Mouse (Mus musculus) hindbrain, embryonic 13.5 days (tissue): ENCODE results near the gene Il11ra1. TPM values are rescaled to one million over a fixed set of nuclear protein-coding genes. Genes with fewer than 3 reads are reported as not detected.
A peak's percentile ranks its signal among the peaks of the same experiment; 100 is the strongest.
"Not testable (repeated sequence)": the region's sequence is repeated elsewhere in the genome, so short reads cannot be mapped to it uniquely, and the experiment has no call there.

Source experiments
- ATAC-seq: fragments of 200-750 bp; cut with Nextera tagmentation; 2 replicates; pipeline ENCODE4 v1.8.0; 2017; ENCODE audit warnings: moderate TSS enrichment; ENCODE audit not compliant: low FRiP score
- H3K27ac ChIP-seq: fragments of 300-500 bp; sonication (generic); 2 replicates; pipeline ENCODE4 v1.5.1; 2015; ENCODE audit warnings: inconsistent platforms, mild to moderate bottlenecking, moderate library complexity
- H3K27me3 ChIP-seq: fragments of 300-500 bp; sonication (generic); 2 replicates; pipeline ENCODE4 v1.6.1; 2015; ENCODE audit warnings: mild to moderate bottlenecking, inconsistent platforms
- H3K36me3 ChIP-seq: fragments of 300-500 bp; sonication (generic); 2 replicates; pipeline ENCODE4 v1.6.1; 2015; ENCODE audit warnings: mild to moderate bottlenecking, inconsistent platforms
- H3K4me1 ChIP-seq: fragments of 300-500 bp; sonication (generic); replicated peaks from 2 replicates; pipeline ENCODE4 v1.6.1; 2015; ENCODE audit warnings: inconsistent platforms
- H3K4me2 ChIP-seq: fragments of 300-500 bp; sonication (generic); 2 replicates; pipeline ENCODE4 v1.6.1; 2015; ENCODE audit warnings: inconsistent platforms, mild to moderate bottlenecking, moderate library complexity
- H3K4me3 ChIP-seq: fragments of 300-500 bp; sonication (generic); 2 replicates; pipeline ENCODE4 v1.5.1; 2015; ENCODE audit warnings: mild to moderate bottlenecking, inconsistent platforms
- H3K9ac ChIP-seq: fragments of 300-500 bp; sonication (generic); 2 replicates; pipeline ENCODE4 v1.6.1; 2015; ENCODE audit warnings: mild to moderate bottlenecking, inconsistent platforms
- H3K9me3 ChIP-seq: fragments of 300-500 bp; sonication (generic); 2 replicates; pipeline ENCODE4 v1.6.1; 2016; ENCODE audit warnings: inconsistent platforms
- whole genome bisulfite sequencing: fragments of 180-500 bp; shearing (Covaris S2); methylation state at CpG from one replicate; pipeline ENCODE4 v1.1.7; 2015; 5-methylcytosine and 5-hydroxymethylcytosine counted together
- polyA plus RNA-seq: library from polyadenylated mRNA; unstranded; fragments of >200 nt; fragmentation: Nextera tagmentation; extraction: Ambion mirVana; gene quantifications from 2 replicates; pipeline ENCODE4 v1.2.1, GENCODE M21; 2015

Il11ra1 gene
- 47.6 and 48.5 TPM in 2 replicates for polyA plus RNA-seq

GRCm38 (mm10) chr4:41699783-41700182 lies at the start of gene Il11ra1:
TSS of gene Il11ra1 (plus strand) at chr4:41699989.
- ATAC-seq, H3K4me1 ChIP-seq, H3K27ac ChIP-seq, H3K4me3 ChIP-seq, H3K9ac ChIP-seq, H3K27me3 ChIP-seq, H3K9me3 ChIP-seq, H3K36me3 ChIP-seq: not testable (repeated sequence)
- WGBS = 83% methylated on average over 10 of the region's 10 CpGs
- H3K4me2 ChIP-seq = peak within 1 kb of the TSS; percentile 39

- peak; percentile 47; the same call in 1 of the 2 replicates for ATAC-seq
- peaks cover 21% of the 10 kb centered on the region for H3K4me1 ChIP-seq
- no peak overlapping the region for H3K27ac ChIP-seq
- no peaks in the 10 kb centered on the region for H3K9me3 ChIP-seq
- 41% methylated on average over 6 of the region's 6 CpGs for WGBS
- no peak overlapping the region for H3K4me3 ChIP-seq
- H3K4me2 ChIP-seq = no peak overlapping the region
- H3K36me3 ChIP-seq = peaks cover 13% of the 10 kb centered on the region
- H3K27me3 ChIP-seq = no peaks in the 10 kb centered on the region
- H3K9ac ChIP-seq = no peak overlapping the region
Measured at GRCm38 (mm10) chr4:41653296-41653695, 46.5 kb upstream of the Il11ra1 start.

GRCm38 (mm10) chr4:41653730-41654129 lies 46.1 kb upstream of the Il11ra1 start:
- H3K36me3 ChIP-seq = peaks cover 14% of the 10 kb centered on the region
- 58% methylated on average over 6 of the region's 6 CpGs for WGBS
- 0 out of 2 replicates have a peak, but pooled peaks have one; percentile 11 for ATAC-seq
- H3K9ac ChIP-seq = no peak overlapping the region
- no peak overlapping the region for H3K4me3 ChIP-seq
- no peaks in the 10 kb centered on the region for H3K27me3 ChIP-seq
- peak overlapping the region; percentile 26 for H3K27ac ChIP-seq
- H3K4me1 ChIP-seq = peaks cover 21% of the 10 kb centered on the region
- H3K4me2 ChIP-seq = no peak overlapping the region
- no peaks in the 10 kb centered on the region for H3K9me3 ChIP-seq

GRCm38 (mm10) chr4:41654217-41654616 lies 45.6 kb upstream of the Il11ra1 start:
- Histone ChIP-seq H3K27me3 (no peaks in the 10 kb centered on the region), H3K4me1 (peaks cover 25% of the 10 kb centered on the region), H3K36me3 (peaks cover 18% of the 10 kb centered on the region), H3K27ac (peak overlapping the region; percentile 26; the same call in 1 of the 2 replicates), H3K9me3 (no peaks in the 10 kb centered on the region), H3K9ac (no peak overlapping the region), H3K4me3 (no peak overlapping the region), H3K4me2 (no peak overlapping the region)
- ATAC-seq = no peak
- WGBS = 13% methylated on average over 7 of the region's 7 CpGs

- Histone ChIP-seq H3K9me3 (no peaks in the 10 kb centered on the region), H3K4me2 (no peak overlapping the region), H3K36me3 (peaks cover 18% of the 10 kb centered on the region), H3K27ac (no peak overlapping the region), H3K9ac (no peak overlapping the region), H3K4me3 (no peak overlapping the region), H3K27me3 (no peaks in the 10 kb centered on the region), H3K4me1 (peaks cover 38% of the 10 kb centered on the region)
- 96% methylated on average over 2 of the region's 2 CpGs for WGBS
- no peak for ATAC-seq
Measured at GRCm38 (mm10) chr4:41655525-41655924, 44.3 kb upstream of the Il11ra1 start.

- peak overlapping the region; percentile 52 for H3K27ac ChIP-seq
Measured at GRCm38 (mm10) chr4:41658566-41659384, 41.0 kb upstream of the Il11ra1 start.

GRCm38 (mm10) chr4:41659556-41659955 lies 40.2 kb upstream of the Il11ra1 start:
- H3K9ac ChIP-seq = peak overlapping the region; percentile 56; the same call in 1 of the 2 replicates
- 48% methylated on average over 13 of the region's 13 CpGs for WGBS
- no peak for ATAC-seq
- H3K27ac ChIP-seq = no peak overlapping the region
- no peaks in the 10 kb centered on the region for H3K9me3 ChIP-seq
- no peak overlapping the region for H3K4me3 ChIP-seq
- peaks cover 68% of the 10 kb centered on the region for H3K4me1 ChIP-seq
- H3K4me2 ChIP-seq = no peak overlapping the region
- H3K36me3 ChIP-seq = peaks cover 23% of the 10 kb centered on the region
- no peaks in the 10 kb centered on the region for H3K27me3 ChIP-seq

More at GRCm38 (mm10) chr4:41658566-41659384, 41.0 kb upstream of the Il11ra1 start:
- WGBS = 15% methylated on average over 17 of the region's 25 CpGs
- H3K9ac ChIP-seq = peak overlapping the region; percentile 56
- peaks cover 64% of the 10 kb centered on the region for H3K4me1 ChIP-seq
- ATAC-seq = no peak
- H3K9me3 ChIP-seq = no peaks in the 10 kb centered on the region
- H3K27me3 ChIP-seq = no peaks in the 10 kb centered on the region
- H3K36me3 ChIP-seq = peaks cover 18% of the 10 kb centered on the region
- H3K4me3 ChIP-seq = no peak overlapping the region
- no peak overlapping the region for H3K4me2 ChIP-seq

GRCm38 (mm10) chr4:41660851-41661430 lies 38.8 kb upstream of the Il11ra1 start:
- Histone ChIP-seq H3K4me2 (no peak overlapping the region), H3K36me3 (peaks cover 25% of the 10 kb centered on the region), H3K27ac (peak overlapping the region; percentile 15; the same call in 1 of the 2 replicates), H3K4me1 (peaks cover 81% of the 10 kb centered on the region), H3K9ac (0 out of 2 replicates have a peak overlapping the region, but pooled peaks have one; percentile 8), H3K9me3 (no peaks in the 10 kb centered on the region), H3K4me3 (no peak overlapping the region), H3K27me3 (no peaks in the 10 kb centered on the region)
- WGBS = 22% methylated on average over 11 of the region's 11 CpGs
- ATAC-seq = 0 out of 2 replicates have a peak, but pooled peaks have one; percentile 6

- Histone ChIP-seq H3K27ac (peak overlapping the region; percentile 41), H3K4me3 (no peak overlapping the region), H3K27me3 (no peaks in the 10 kb centered on the region), H3K4me1 (peaks cover 83% of the 10 kb centered on the region), H3K36me3 (peaks cover 16% of the 10 kb centered on the region), H3K9ac (peak overlapping the region; percentile 49), H3K4me2 (no peak overlapping the region), H3K9me3 (no peaks in the 10 kb centered on the region)
- WGBS = 55% methylated on average over 11 of the region's 11 CpGs
- ATAC-seq = no peak
Measured at GRCm38 (mm10) chr4:41662723-41663122, 37.1 kb upstream of the Il11ra1 start.

- no peak overlapping the region for H3K4me2 ChIP-seq
- H3K27me3 ChIP-seq = no peaks in the 10 kb centered on the region
- H3K4me1 ChIP-seq = peaks cover 74% of the 10 kb centered on the region
- peak overlapping the region; percentile 49; the same call in 1 of the 2 replicates for H3K9ac ChIP-seq
- 37% methylated on average over 9 of the region's 9 CpGs for WGBS
- ATAC-seq = peak; percentile 18; the same call in 1 of the 2 replicates
- H3K36me3 ChIP-seq = 0 out of 2 replicates have a peak, but pooled peaks cover 11% of the 10 kb centered on the region
- peak overlapping the region; percentile 41 for H3K27ac ChIP-seq
- H3K4me3 ChIP-seq = no peak overlapping the region
- H3K9me3 ChIP-seq = no peaks in the 10 kb centered on the region
Measured at GRCm38 (mm10) chr4:41663614-41664013, 36.2 kb upstream of the Il11ra1 start.

GRCm38 (mm10) chr4:41664533-41664932 lies 35.3 kb upstream of the Il11ra1 start:
- H3K9me3 ChIP-seq = no peaks in the 10 kb centered on the region
- H3K36me3 ChIP-seq = peaks cover 8% of the 10 kb centered on the region; the same call in 1 of the 2 replicates
- no peak overlapping the region for H3K4me3 ChIP-seq
- no peak overlapping the region for H3K4me2 ChIP-seq
- H3K4me1 ChIP-seq = peaks cover 65% of the 10 kb centered on the region
- H3K9ac ChIP-seq = peak overlapping the region; percentile 58
- ATAC-seq = no peak
- WGBS = 53% methylated on average over 7 of the region's 7 CpGs
- 0 out of 2 replicates have a peak overlapping the region, but pooled peaks have one; percentile 25 for H3K27ac ChIP-seq
- no peaks in the 10 kb centered on the region for H3K27me3 ChIP-seq

- peak overlapping the region; percentile 58 for H3K9ac ChIP-seq
- no peak for ATAC-seq
- H3K4me3 ChIP-seq = no peak overlapping the region
- H3K36me3 ChIP-seq = peaks cover 14% of the 10 kb centered on the region
- no peaks in the 10 kb centered on the region for H3K27me3 ChIP-seq
- no peak overlapping the region for H3K4me2 ChIP-seq
- peaks cover 59% of the 10 kb centered on the region for H3K4me1 ChIP-seq
- H3K9me3 ChIP-seq = no peaks in the 10 kb centered on the region
- 21% methylated on average over 3 of the region's 8 CpGs for WGBS
- H3K27ac ChIP-seq = peak overlapping the region; percentile 64; the same call in 1 of the 2 replicates
Measured at GRCm38 (mm10) chr4:41665009-41665675, 34.6 kb upstream of the Il11ra1 start.
